Mouse (Mus musculus) adrenal gland, postnatal 36 days (tissue): ENCODE results near the gene Rab40c. TPM values are rescaled to one million over a fixed set of nuclear protein-coding genes. Genes with fewer than 3 reads are reported as not detected.

Experiments
- DNase-seq, 2 experiments: peaks; one replicate each; pipeline ENCODE4 v3.0.0; 2021; ENCODE audit warnings: mixed read lengths in 1 of 2
- total RNA-seq, 2 experiments: library from RNA; stranded (reverse); gene quantifications; 2 replicates each; pipeline ENCODE4 v1.2.3; 2021

Rab40c gene
- total RNA-seq, 2 experiments from 2014 or later = 20.6 to 46.0 TPM

GRCm38 (mm10) chr17:25946891-25947290 lies 27.4 kb upstream of the Rab40c start:
- no peak for DNase-seq

- no peak for DNase-seq
Measured at GRCm38 (mm10) chr17:25946349-25946748, 26.8 kb upstream of the Rab40c start.

GRCm38 (mm10) chr17:25945517-25946155 lies 26.1 kb upstream of the Rab40c start:
- peak; percentile 51 to 67 for DNase-seq

- DNase-seq = no peak
Measured at GRCm38 (mm10) chr17:25944366-25945163, 25.0 kb upstream of the Rab40c start, which contains the start of the genes Pigq and Nhlrc4. Gene Pigq (minus strand): TSS chr17:25944936. Gene Nhlrc4 (minus strand): TSS chr17:25944961.

- DNase-seq = no peak
Measured at GRCm38 (mm10) chr17:25943769-25944168, 24.2 kb upstream of the Rab40c start.

GRCm38 (mm10) chr17:25943221-25943620 lies 23.7 kb upstream of the Rab40c start:
- no peak for DNase-seq

GRCm38 (mm10) chr17:25942597-25943151 lies 23.1 kb upstream of the Rab40c start:
- no peak for DNase-seq

- DNase-seq = peak; percentile 86 to 89
Measured at GRCm38 (mm10) chr17:25941511-25942241, 22.1 kb upstream of the Rab40c start.

GRCm38 (mm10) chr17:25934526-25934925 lies 15.0 kb upstream of the Rab40c start:
- DNase-seq = peak in 1 of 2 experiments; percentile 43

- DNase-seq = peak; percentile 50 to 56
Measured at GRCm38 (mm10) chr17:25925348-25925747, 5.8 kb upstream of the Rab40c start.

GRCm38 (mm10) chr17:25922120-25922519 lies 2.6 kb upstream of the Rab40c start:
- DNase-seq = no peak

- peak; percentile 100 for DNase-seq
Measured at GRCm38 (mm10) chr17:25919786-25920642, 487 bp upstream of the Rab40c start.

GRCm38 (mm10) chr17:25918037-25918750 lies 1.3 kb downstream of the Rab40c start:
- DNase-seq = no peak

GRCm38 (mm10) chr17:25916931-25917647 lies 2.4 kb downstream of the Rab40c start:
- peak; percentile 77 to 83 for DNase-seq

- DNase-seq = no peak
Measured at GRCm38 (mm10) chr17:25914295-25914694, 5.2 kb downstream of the Rab40c start.

GRCm38 (mm10) chr17:25913877-25914275 lies 5.7 kb downstream of the Rab40c start:
- no peak for DNase-seq

GRCm38 (mm10) chr17:25913186-25913876 lies 6.2 kb downstream of the Rab40c start:
- peak; percentile 74 to 75 for DNase-seq

GRCm38 (mm10) chr17:25911816-25912215 lies 7.7 kb downstream of the Rab40c start:
- peak; percentile 81 to 86 for DNase-seq

- no peak for DNase-seq
Measured at GRCm38 (mm10) chr17:25907640-25908039, 11.9 kb downstream of the Rab40c start.
